Mouse (Mus musculus): ENCODE results near the gene Ank2.

DNA sequence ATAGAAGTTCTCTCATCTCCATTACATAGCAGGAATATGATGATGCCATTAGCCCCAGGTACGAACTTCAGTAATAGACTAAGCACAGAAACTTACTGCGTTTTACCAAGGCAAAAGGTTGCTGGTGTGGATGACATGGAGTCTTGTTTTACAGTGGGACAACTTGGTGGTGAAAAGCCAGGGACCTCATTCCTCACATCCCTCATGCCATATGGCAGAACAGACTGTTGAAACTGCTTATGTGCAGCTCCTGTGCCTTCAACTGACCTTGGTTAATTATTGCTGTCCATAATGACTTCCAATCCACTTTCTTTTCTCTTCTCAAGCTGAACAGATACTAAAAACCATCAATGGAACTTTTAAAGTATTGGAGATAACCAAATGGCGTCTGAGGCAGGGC, 298.4 kb downstream of the Ank2 start:
- no peak for TF ChIP-seq CTCF (IDR thresholded peaks at IDR 0.05)
- no peak for TF ChIP-seq EP300 (IDR thresholded peaks at IDR 0.05)

Measured in lung, postnatal 0 days (tissue).